Mouse (Mus musculus) T-helper 17 cell (primary cell): ENCODE data around the gene Prss1.
"Not testable (repeated sequence)": the region's sequence is repeated elsewhere in the genome, so short reads cannot be mapped to it uniquely, and the experiment has no call there.

Experiments
- in situ Hi-C, 2 experiments: fragments of 300-600 bp; cut with MboI, MseI; formaldehyde crosslinking; loops; 1 replicate in 1 of 2; 2 replicates in 1 of 2; pipeline ENCODE4 v1.15.1; 2025; ENCODE audit warnings: high pct_unique_total_duplicates in 2 of 2

The Prss1 gene

GRCm38 (mm10) chr6:41458632-41459031 is at the start of gene Prss1:
Gene Prss1 (plus strand): TSS chr6:41458932.
- in situ Hi-C loops = not testable (repeated sequence)

- in situ Hi-C loops = not testable (repeated sequence)
These were observed 16.5 kb upstream of the Prss1 start for GRCm38 (mm10) chr6:41442261-41442660.

- in situ Hi-C loops = not testable (repeated sequence)
These were observed 12.7 kb upstream of the Prss1 start, which contains the start of gene Gm10334 for GRCm38 (mm10) chr6:41446045-41446444. Gene Gm10334 (minus strand): TSS chr6:41446145.

GRCm38 (mm10) chr6:41499374-41499773 is 40.6 kb downstream of the Prss1 start:
- in situ Hi-C loops = no loop called here

- in situ Hi-C loops = no loop called here
These were observed 46.2 kb downstream of the Prss1 start for GRCm38 (mm10) chr6:41504915-41505314.

- in situ Hi-C loops = no loop called here
These were observed 46.6 kb downstream of the Prss1 start for GRCm38 (mm10) chr6:41505323-41505722.
